Mouse (Mus musculus) ES-CJ7 (cell line): Measurements from ENCODE around the gene March6.
A peak's percentile ranks its signal among the peaks of the same experiment; 100 is the strongest.

ENCODE experiments used
- DNase-seq: peaks from one replicate; pipeline ENCODE4 v3.0.0; 2011; ENCODE audit warnings: low read depth, low spot score

Gene March6

GRCm38 (mm10) chr15:31530659-31531445 is at the start of gene March6:
Gene March6, minus strand, starts transcription at chr15:31531053.
- DNase-seq, result peak; percentile 82

GRCm38 (mm10) chr15:31576076-31576475 is 45.2 kb upstream of the March6 start:
- no peak for DNase-seq

GRCm38 (mm10) chr15:31573692-31574091 is 42.8 kb upstream of the March6 start:
- DNase-seq, result no peak

GRCm38 (mm10) chr15:31573287-31573686 is 42.4 kb upstream of the March6 start:
- no peak for DNase-seq

GRCm38 (mm10) chr15:31571906-31572722 is 41.3 kb upstream of the March6 start:
- no peak for DNase-seq

- DNase-seq, result no peak
Observed at GRCm38 (mm10) chr15:31570959-31571358, 40.1 kb upstream of the March6 start.

GRCm38 (mm10) chr15:31569325-31570022 is 38.6 kb upstream of the March6 start:
- DNase-seq, result no peak

GRCm38 (mm10) chr15:31568581-31568996 is 37.7 kb upstream of the March6 start:
- DNase-seq, result no peak

- no peak for DNase-seq
Observed at GRCm38 (mm10) chr15:31567431-31567830, 36.6 kb upstream of the March6 start.

GRCm38 (mm10) chr15:31565786-31566185 is 34.9 kb upstream of the March6 start:
- DNase-seq, result no peak

GRCm38 (mm10) chr15:31565184-31565583 is 34.3 kb upstream of the March6 start, which contains the start of gene Cmbl:
Gene Cmbl, plus strand, starts transcription at chr15:31565389.
- DNase-seq, result no peak

GRCm38 (mm10) chr15:31563577-31564546 is 33.0 kb upstream of the March6 start:
- DNase-seq, result no peak

GRCm38 (mm10) chr15:31562847-31563246 is 32.0 kb upstream of the March6 start:
- no peak for DNase-seq

GRCm38 (mm10) chr15:31561976-31562375 is 31.1 kb upstream of the March6 start:
- DNase-seq, result peak; percentile 69

GRCm38 (mm10) chr15:31561390-31561789 is 30.5 kb upstream of the March6 start:
- DNase-seq, result no peak

GRCm38 (mm10) chr15:31554855-31555254 is 24.0 kb upstream of the March6 start:
- DNase-seq, result no peak

- DNase-seq, result no peak
Observed at GRCm38 (mm10) chr15:31550381-31550780, 19.5 kb upstream of the March6 start.

- DNase-seq, result no peak
Observed at GRCm38 (mm10) chr15:31547421-31547820, 16.6 kb upstream of the March6 start.

GRCm38 (mm10) chr15:31546291-31546690 is 15.4 kb upstream of the March6 start:
- no peak for DNase-seq

GRCm38 (mm10) chr15:31545058-31545457 is 14.2 kb upstream of the March6 start:
- no peak for DNase-seq

GRCm38 (mm10) chr15:31543246-31543645 is 12.4 kb upstream of the March6 start:
- no peak for DNase-seq
